Mouse (Mus musculus) kidney, adult 2 months (tissue): Measurements from ENCODE around the gene Actbl2.

Experiments
- CTCF ChIP-seq: fragments of 200-500 bp; conservative IDR thresholded peaks from 2 replicates; pipeline ENCODE4 v1.5.1; 2011; ENCODE audit warnings: low read depth, mild to moderate bottlenecking, control low read depth, low read length, moderate library complexity, mixed read lengths; ENCODE audit not compliant: insufficient read depth, insufficient read length
- POLR2A ChIP-seq: fragments of 200-500 bp; IDR thresholded peaks from one replicate; pipeline ENCODE4 v1.6.1; 2011; ENCODE audit warnings: low read depth, low read length, control low read depth

GRCm38 (mm10) chr13:111258424-111259092 is 3.7 kb downstream of the Actbl2 start:
- no peak for TF ChIP-seq CTCF
- no peak for TF ChIP-seq POLR2A
